Mouse (Mus musculus) intestine, embryonic 15.5 days (tissue): Measurements from ENCODE around the gene Fgd3. TPM values are rescaled to one million over a fixed set of nuclear protein-coding genes. Genes with fewer than 3 reads are reported as not detected.

Experiments used
- ATAC-seq: fragments of 200-750 bp; cut with Nextera tagmentation; 2 replicates; pipeline ENCODE4 v1.8.0; 2017; ENCODE audit warnings: moderate TSS enrichment, moderate library complexity
- H3K27ac ChIP-seq: fragments of 300-500 bp; sonication (generic); 2 replicates; pipeline ENCODE4 v1.5.1; 2015; ENCODE audit warnings: mild to moderate bottlenecking, inconsistent platforms
- H3K27me3 ChIP-seq: fragments of 300-500 bp; sonication (generic); replicated peaks from 2 replicates; pipeline ENCODE4 v1.6.1; 2015; ENCODE audit warnings: inconsistent platforms
- H3K36me3 ChIP-seq: fragments of 300-500 bp; sonication (generic); 2 replicates; pipeline ENCODE4 v1.6.1; 2015; ENCODE audit warnings: inconsistent platforms
- H3K4me1 ChIP-seq: fragments of 300-500 bp; sonication (generic); replicated peaks from 2 replicates; pipeline ENCODE4 v1.6.1; 2015; ENCODE audit warnings: inconsistent platforms
- H3K4me2 ChIP-seq: fragments of 300-500 bp; sonication (generic); replicated peaks from 2 replicates; pipeline ENCODE4 v1.6.1; 2015; ENCODE audit warnings: mild to moderate bottlenecking, inconsistent platforms
- H3K4me3 ChIP-seq: fragments of 300-500 bp; sonication (generic); replicated peaks from 2 replicates; pipeline ENCODE4 v1.5.1; 2015; ENCODE audit warnings: inconsistent platforms
- H3K9ac ChIP-seq: fragments of 300-500 bp; sonication (generic); 2 replicates; pipeline ENCODE4 v1.6.1; 2015; ENCODE audit warnings: inconsistent platforms
- H3K9me3 ChIP-seq: fragments of 300-500 bp; sonication (generic); 2 replicates; pipeline ENCODE4 v1.6.1; 2016; ENCODE audit warnings: inconsistent platforms
- WGBS: fragments of 180-500 bp; shearing (Covaris S2); methylation state at CpG from one replicate; pipeline ENCODE4 v1.1.7; 2015; 5-methylcytosine and 5-hydroxymethylcytosine counted together
- polyA plus RNA-seq: library from polyadenylated mRNA; unstranded; fragments of >200 nt; fragmentation: Nextera tagmentation; extraction: Ambion mirVana; gene quantifications from 2 replicates; pipeline ENCODE4 v1.2.1, GENCODE M21; 2015

Gene Fgd3
- polyA plus RNA-seq, 1 experiment from 2014 or later, result 0.94 TPM

GRCm38 (mm10) chr13:49234711-49235110, 85.4 kb downstream of the Fgd3 start:
- Histone ChIP-seq H3K27ac (no peak overlapping the region), H3K4me1 (no peaks in the 10 kb centered on the region), H3K9ac (no peak overlapping the region), H3K36me3 (no peaks in the 10 kb centered on the region), H3K9me3 (no peaks in the 10 kb centered on the region), H3K4me3 (no peak overlapping the region), H3K4me2 (no peak overlapping the region), H3K27me3 (no peaks in the 10 kb centered on the region)
- 94% methylated on average over 4 of the region's 4 CpGs for WGBS
- ATAC-seq, result no peak

- no peak overlapping the region for H3K9ac ChIP-seq
- no peaks in the 10 kb centered on the region for H3K4me1 ChIP-seq
- H3K4me3 ChIP-seq, result no peak overlapping the region
- H3K27me3 ChIP-seq, result no peaks in the 10 kb centered on the region
- H3K9me3 ChIP-seq, result no peaks in the 10 kb centered on the region
- H3K27ac ChIP-seq, result no peak overlapping the region
- 81% methylated on average over 8 of the region's 8 CpGs for WGBS
- H3K36me3 ChIP-seq, result no peaks in the 10 kb centered on the region
- peak; percentile 74 for ATAC-seq
- no peak overlapping the region for H3K4me2 ChIP-seq
Measured at GRCm38 (mm10) chr13:49233792-49234572, 86.1 kb downstream of the Fgd3 start.

- ATAC-seq, result no peak
- H3K9me3 ChIP-seq, result no peaks in the 10 kb centered on the region
Measured at GRCm38 (mm10) chr13:49225633-49226032, 94.5 kb downstream of the Fgd3 start.

GRCm38 (mm10) chr13:49225159-49225558, 95.0 kb downstream of the Fgd3 start:
- WGBS, result 71% methylated on average over 3 of the region's 3 CpGs
- Histone ChIP-seq H3K27ac (no peak overlapping the region), H3K27me3 (no peaks in the 10 kb centered on the region), H3K4me3 (no peak overlapping the region), H3K9ac (no peak overlapping the region), H3K36me3 (no peaks in the 10 kb centered on the region), H3K9me3 (no peaks in the 10 kb centered on the region), H3K4me2 (no peak overlapping the region), H3K4me1 (0 out of 2 replicates have a peak, but pooled peaks cover 4% of the 10 kb centered on the region)
- ATAC-seq, result no peak

More at GRCm38 (mm10) chr13:49225633-49226032, 94.5 kb downstream of the Fgd3 start:
- no peaks in the 10 kb centered on the region for H3K27me3 ChIP-seq
- H3K27ac ChIP-seq, result no peak overlapping the region
- 38% methylated on average over 4 of the region's 4 CpGs for WGBS
- 0 out of 2 replicates have a peak, but pooled peaks cover 4% of the 10 kb centered on the region for H3K4me1 ChIP-seq
- H3K4me3 ChIP-seq, result no peak overlapping the region
- H3K9ac ChIP-seq, result no peak overlapping the region
- no peak overlapping the region for H3K4me2 ChIP-seq
- H3K36me3 ChIP-seq, result no peaks in the 10 kb centered on the region

- Histone ChIP-seq H3K36me3 (no peaks in the 10 kb centered on the region), H3K4me1 (0 out of 2 replicates have a peak, but pooled peaks cover 4% of the 10 kb centered on the region)
Measured at GRCm38 (mm10) chr13:49224729-49225128, 95.4 kb downstream of the Fgd3 start.

GRCm38 (mm10) chr13:49224314-49224713, 95.8 kb downstream of the Fgd3 start:
- H3K4me2 ChIP-seq, result 0 out of 2 replicates have a peak overlapping the region, but pooled peaks have one; percentile 6
- no peaks in the 10 kb centered on the region for H3K36me3 ChIP-seq
- no peaks in the 10 kb centered on the region for H3K27me3 ChIP-seq
- H3K9ac ChIP-seq, result no peak overlapping the region
- no peak overlapping the region for H3K4me3 ChIP-seq
- WGBS, result 17% methylated on average over 10 of the region's 10 CpGs
- no peak overlapping the region for H3K27ac ChIP-seq
- 0 out of 2 replicates have a peak, but pooled peaks have one; percentile 23 for ATAC-seq
- H3K4me1 ChIP-seq, result 0 out of 2 replicates have a peak, but pooled peaks cover 4% of the 10 kb centered on the region
- H3K9me3 ChIP-seq, result no peaks in the 10 kb centered on the region

More at GRCm38 (mm10) chr13:49224729-49225128, 95.4 kb downstream of the Fgd3 start:
- 36% methylated on average over 6 of the region's 6 CpGs for WGBS
- H3K27ac ChIP-seq, result no peak overlapping the region
- no peak overlapping the region for H3K4me3 ChIP-seq
- no peaks in the 10 kb centered on the region for H3K27me3 ChIP-seq
- 0 out of 2 replicates have a peak overlapping the region, but pooled peaks have one; percentile 6 for H3K4me2 ChIP-seq
- no peak overlapping the region for H3K9ac ChIP-seq
- ATAC-seq, result no peak
- no peaks in the 10 kb centered on the region for H3K9me3 ChIP-seq

- Histone ChIP-seq H3K9me3 (no peaks in the 10 kb centered on the region), H3K4me1 (peaks cover 8% of the 10 kb centered on the region; the same call in 1 of the 2 replicates), H3K36me3 (no peaks in the 10 kb centered on the region), H3K27ac (no peak overlapping the region), H3K4me3 (no peak overlapping the region), H3K27me3 (no peaks in the 10 kb centered on the region), H3K4me2 (no peak overlapping the region), H3K9ac (no peak overlapping the region)
- 20% methylated on average over 5 of the region's 5 CpGs for WGBS
- no peak for ATAC-seq
Measured at GRCm38 (mm10) chr13:49220912-49221311, 99.2 kb downstream of the Fgd3 start.

- 86% methylated on average over 4 of the region's 4 CpGs for WGBS
- Histone ChIP-seq H3K27me3 (no peaks in the 10 kb centered on the region), H3K4me1 (peaks cover 17% of the 10 kb centered on the region), H3K36me3 (no peaks in the 10 kb centered on the region), H3K4me2 (no peak overlapping the region), H3K9ac (no peak overlapping the region), H3K9me3 (no peaks in the 10 kb centered on the region), H3K27ac (no peak overlapping the region), H3K4me3 (no peak overlapping the region)
- no peak for ATAC-seq
Measured at GRCm38 (mm10) chr13:49219367-49219766, 100.7 kb downstream of the Fgd3 start.

GRCm38 (mm10) chr13:49218651-49219050, 101.5 kb downstream of the Fgd3 start:
- no peak for ATAC-seq
- no peaks in the 10 kb centered on the region for H3K36me3 ChIP-seq
- 78% methylated on average over 3 of the region's 3 CpGs for WGBS
- peaks cover 22% of the 10 kb centered on the region for H3K4me1 ChIP-seq
- H3K4me3 ChIP-seq, result no peak overlapping the region
- no peak overlapping the region for H3K9ac ChIP-seq
- H3K27ac ChIP-seq, result no peak overlapping the region
- H3K4me2 ChIP-seq, result no peak overlapping the region
- H3K27me3 ChIP-seq, result no peaks in the 10 kb centered on the region
- no peaks in the 10 kb centered on the region for H3K9me3 ChIP-seq

GRCm38 (mm10) chr13:49216808-49217561, 103.1 kb downstream of the Fgd3 start:
- Histone ChIP-seq H3K27me3 (no peaks in the 10 kb centered on the region), H3K27ac (no peak overlapping the region), H3K36me3 (no peaks in the 10 kb centered on the region), H3K4me1 (peaks cover 26% of the 10 kb centered on the region), H3K9me3 (no peaks in the 10 kb centered on the region), H3K4me3 (no peak overlapping the region), H3K4me2 (no peak overlapping the region; the same call in 1 of the 2 replicates), H3K9ac (no peak overlapping the region)
- ATAC-seq, result no peak
- WGBS, result 66% methylated on average over 9 of the region's 9 CpGs

GRCm38 (mm10) chr13:49216220-49216552, 103.9 kb downstream of the Fgd3 start:
- Histone ChIP-seq H3K27me3 (no peaks in the 10 kb centered on the region), H3K27ac (peak overlapping the region; percentile 82), H3K4me2 (peak overlapping the region; percentile 87), H3K4me3 (peak overlapping the region; percentile 91), H3K9me3 (no peaks in the 10 kb centered on the region), H3K36me3 (no peaks in the 10 kb centered on the region), H3K9ac (peak overlapping the region; percentile 61), H3K4me1 (peaks cover 27% of the 10 kb centered on the region)
- 4% methylated on average over 17 of the region's 17 CpGs for WGBS
- ATAC-seq, result peak; percentile 76

GRCm38 (mm10) chr13:49215504-49216219, 104.4 kb downstream of the Fgd3 start, which contains the start of gene Card19:
TSS of gene Card19 (minus strand) at chr13:49216037.
- Histone ChIP-seq H3K27me3 (no peaks in the 10 kb centered on the region), H3K4me3 (peak within 1 kb of the TSS; percentile 91), H3K9me3 (no peaks in the 10 kb centered on the region), H3K27ac (peak within 1 kb of the TSS; percentile 82), H3K36me3 (no peaks in the 10 kb centered on the region), H3K4me1 (peaks cover 27% of the 10 kb centered on the region), H3K4me2 (peak within 1 kb of the TSS; percentile 87), H3K9ac (peak within 1 kb of the TSS; percentile 87)
- WGBS, result under 1% methylated on average over 74 of the region's 78 CpGs
- peak; percentile 95 for ATAC-seq
